Comparison of ENCODE assay signal across 7 mouse cellular contexts in the genomic region with DNA sequence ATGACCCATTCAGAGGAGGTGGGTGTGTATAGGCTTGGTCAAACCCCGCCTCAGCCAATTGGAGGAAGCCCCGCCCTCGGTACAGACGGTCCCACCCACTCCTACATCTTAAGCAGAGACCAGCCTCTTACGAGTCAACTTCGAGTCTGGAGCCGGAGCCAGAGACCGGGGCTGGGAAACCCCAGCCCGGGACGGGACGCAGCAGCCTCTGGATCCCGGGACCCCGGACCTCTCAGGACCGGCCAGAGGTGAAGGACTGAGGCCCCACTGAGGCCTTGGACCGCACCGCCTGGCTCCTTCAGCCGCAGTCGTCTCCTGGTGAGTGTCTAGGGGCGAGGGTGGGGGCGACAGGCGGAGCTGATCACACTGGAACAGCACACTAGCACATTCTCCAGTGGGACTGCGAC. TPM values are rescaled to one million over a fixed set of nuclear protein-coding genes. Genes with fewer than 3 reads are reported as not detected.
DNase-seq lines count a peak whose midpoint lies in the region; ATAC-seq and TF ChIP-seq lines count a peak whose summit lies in the region.

Gene Vasn (plus strand): TSS at position 111 of the 407 bp plus-strand sequence.
Gene Dnaja3 (plus strand): TSS at position 159 of the 407 bp plus-strand sequence.

- H3K4me3 ChIP-seq in embryonic facial prominence, embryonic 14.5 days (ENCODE audit: low read depth, low read length): peak within 1 kb of the TSS; percentile 64
- H3K4me3 ChIP-seq in kidney, adult 2 months (ENCODE audit: insufficient read depth, low read depth, low read length): peak within 1 kb of the TSS; percentile 63
- H3K4me3 ChIP-seq in limb, embryonic 11.5 days (ENCODE audit: low read depth, low read length): peak within 1 kb of the TSS; percentile 83
- peak within 1 kb of the TSS; percentile 48 for H3K4me3 ChIP-seq in midbrain, embryonic 13.5 days (replicated peaks)

- peaks cover 38% of the 10 kb centered on the region for H3K4me1 ChIP-seq in embryonic facial prominence, embryonic 14.5 days (ENCODE audit: control insufficient read depth, insufficient read depth, low read length)
- peaks cover 34% of the 10 kb centered on the region for H3K4me1 ChIP-seq in kidney, adult 2 months (ENCODE audit: control insufficient read depth, insufficient read depth, low read length)
- peaks cover 42% of the 10 kb centered on the region for H3K4me1 ChIP-seq in limb, embryonic 11.5 days (ENCODE audit: control insufficient read depth, insufficient read depth, low read length)
- H3K4me1 ChIP-seq in midbrain, embryonic 13.5 days (replicated peaks): peaks cover 50% of the 10 kb centered on the region

- TF ChIP-seq POLR2A in kidney, adult 2 months (IDR thresholded peaks at IDR 0.05; ENCODE audit: low read depth, low read length): peak; percentile 94

- no peaks in the 10 kb centered on the region for H3K9me3 ChIP-seq in embryonic facial prominence, embryonic 14.5 days (ENCODE audit: control insufficient read depth, low read length)
- no peaks in the 10 kb centered on the region for H3K9me3 ChIP-seq in limb, embryonic 11.5 days (ENCODE audit: control insufficient read depth, low read length)
- no peaks in the 10 kb centered on the region for H3K9me3 ChIP-seq in midbrain, embryonic 13.5 days

- peak; percentile 95 for ATAC-seq in embryonic facial prominence, embryonic 14.5 days (ENCODE audit: low read depth)
- peak; percentile 95 for ATAC-seq in limb, embryonic 11.5 days (ENCODE audit: insufficient number of reproducible peaks, low FRiP score, low TSS enrichment, low read depth)
- peak; percentile 94 for ATAC-seq in midbrain, embryonic 13.5 days

- DNase-seq in adrenal gland, adult 18-20 months (ENCODE audit: low spot score in 2 of 2): peak; percentile 78 to 83
- DNase-seq in embryonic facial prominence, embryonic 14.5 days (ENCODE audit: low spot score): peak; percentile 95
- peak; percentile 93 to 95 for DNase-seq in heart, adult 18-20 months
- DNase-seq in kidney, adult 2 months: peak; percentile 96
- peak; percentile 91 for DNase-seq in limb, embryonic 11.5 days (ENCODE audit: low spot score)
- peak; percentile 49 for DNase-seq in spleen, adult 18-20 months

- WGBS in embryonic facial prominence, embryonic 14.5 days: 0% methylated on average over 9 of the region's 22 CpGs
- WGBS in kidney, adult 2 months: 3% methylated on average over 22 of the region's 22 CpGs
- WGBS in limb, embryonic 11.5 days: 1% methylated on average over 22 of the region's 22 CpGs
- under 1% methylated on average over 21 of the region's 22 CpGs for WGBS in midbrain, embryonic 13.5 days

- no peaks in the 10 kb centered on the region for H3K27me3 ChIP-seq in embryonic facial prominence, embryonic 14.5 days (replicated peaks; ENCODE audit: control insufficient read depth, insufficient read depth, low read length)
- H3K27me3 ChIP-seq in kidney, adult 2 months (replicated peaks; ENCODE audit: control insufficient read depth, insufficient read depth, low read length): no peaks in the 10 kb centered on the region
- H3K27me3 ChIP-seq in limb, embryonic 11.5 days (ENCODE audit: control insufficient read depth, insufficient read depth, low read length): no peaks in the 10 kb centered on the region
- H3K27me3 ChIP-seq in midbrain, embryonic 13.5 days: peaks cover 3% of the 10 kb centered on the region; the same call in 1 of the 2 replicates

- H3K4me2 ChIP-seq in embryonic facial prominence, embryonic 14.5 days (ENCODE audit: low read depth, low read length): peak within 1 kb of the TSS; percentile 66
- peak within 1 kb of the TSS; percentile 82 for H3K4me2 ChIP-seq in limb, embryonic 11.5 days (ENCODE audit: low read depth, severe bottlenecking)
- H3K4me2 ChIP-seq in midbrain, embryonic 13.5 days (replicated peaks): peak within 1 kb of the TSS; percentile 75

- H3K27ac ChIP-seq in embryonic facial prominence, embryonic 14.5 days (replicated peaks; ENCODE audit: low read depth, low read length): peak within 1 kb of the TSS; percentile 77
- H3K27ac ChIP-seq in kidney, adult 2 months (ENCODE audit: insufficient read depth, low read depth, low read length): peak within 1 kb of the TSS; percentile 71
- H3K27ac ChIP-seq in limb, embryonic 11.5 days (replicated peaks; ENCODE audit: low read depth, low read length): peak within 1 kb of the TSS; percentile 77; the same call in 1 of the 2 replicates
- H3K27ac ChIP-seq in midbrain, embryonic 13.5 days: peak within 1 kb of the TSS; percentile 20; the same call in 1 of the 2 replicates

- TF ChIP-seq CTCF in kidney, adult 2 months (conservative IDR thresholded peaks at IDR 0.05; ENCODE audit: insufficient read depth, insufficient read length, low read depth, low read length): no peak

- H3K9ac ChIP-seq in embryonic facial prominence, embryonic 14.5 days (ENCODE audit: low read depth, low read length): peak within 1 kb of the TSS; percentile 75
- peak within 1 kb of the TSS; percentile 89 for H3K9ac ChIP-seq in limb, embryonic 11.5 days (ENCODE audit: low read length)
- peak within 1 kb of the TSS; percentile 61 for H3K9ac ChIP-seq in midbrain, embryonic 13.5 days (replicated peaks)

- H3K36me3 ChIP-seq in embryonic facial prominence, embryonic 14.5 days (ENCODE audit: control insufficient read depth, insufficient read depth, low read length): peaks cover 13% of the 10 kb centered on the region
- no peaks in the 10 kb centered on the region for H3K36me3 ChIP-seq in kidney, adult 2 months (ENCODE audit: control insufficient read depth, insufficient read depth, low read length)
- peaks cover 5% of the 10 kb centered on the region; the same call in 1 of the 2 replicates for H3K36me3 ChIP-seq in limb, embryonic 11.5 days (ENCODE audit: control insufficient read depth, insufficient read depth, low read length)
- peaks cover 5% of the 10 kb centered on the region; the same call in 1 of the 2 replicates for H3K36me3 ChIP-seq in midbrain, embryonic 13.5 days

RNA-seq across cellular contexts. Expression of gene Vasn, which starts in this region (rescaled TPM):
- total RNA-seq in adrenal gland, adult 18-20 months (2021): 10 to 100 TPM; 10.0 to 15.3 TPM
- polyA plus RNA-seq in embryonic facial prominence, embryonic 14.5 days (2014; fragmentation: Nextera tagmentation; extraction: Ambion mirVana): 31.3 and 32.4 TPM in 2 replicates
- 1 to 10 TPM; 7.7 to 9.7 TPM for total RNA-seq in heart, adult 18-20 months (2021)
- 34.6 and 42.3 TPM in 2 replicates for polyA plus RNA-seq in kidney, adult 2 months (2012; rRNA removed)
- polyA plus RNA-seq in limb, embryonic 11.5 days (2014; fragmentation: Nextera tagmentation; extraction: Ambion mirVana): 20.2 and 22.3 TPM in 2 replicates
- polyA plus RNA-seq in midbrain, embryonic 13.5 days (2015; fragmentation: Nextera tagmentation; extraction: Ambion mirVana): 3.2 and 4.6 TPM in 2 replicates

RNA-seq across cellular contexts. Expression of gene Dnaja3, which starts in this region (rescaled TPM):
- 100 to 1,000 TPM; 132 to 145 TPM for total RNA-seq in adrenal gland, adult 18-20 months (2021)
- 57.6 and 57.7 TPM in 2 replicates for polyA plus RNA-seq in embryonic facial prominence, embryonic 14.5 days (2014; fragmentation: Nextera tagmentation; extraction: Ambion mirVana)
- total RNA-seq in heart, adult 18-20 months (2021): 100 to 1,000 TPM; 152 to 155 TPM
- 57.8 and 72.9 TPM in 2 replicates for polyA plus RNA-seq in kidney, adult 2 months (2012; rRNA removed)
- 56.5 and 59.1 TPM in 2 replicates for polyA plus RNA-seq in limb, embryonic 11.5 days (2014; fragmentation: Nextera tagmentation; extraction: Ambion mirVana)
- polyA plus RNA-seq in midbrain, embryonic 13.5 days (2015; fragmentation: Nextera tagmentation; extraction: Ambion mirVana): 50.5 and 54.3 TPM in 2 replicates

Comparison
In these comparisons a context has a peak if more than half of its experiments do, and no peak if none do; other contexts are left out.
1. Peak in every context shown above with its lines: DNase-seq, ATAC-seq, H3K4me3 ChIP-seq and H3K27ac ChIP-seq.
2. H3K27ac ChIP-seq: peak in every context shown above with its lines; median percentile 77 in embryonic facial prominence, embryonic 14.5 days; 77 in limb, embryonic 11.5 days; 71 in kidney, adult 2 months; 20 in midbrain, embryonic 13.5 days.